Mouse (Mus musculus) T-helper 1 cell (primary cell): ENCODE measurements around the gene Pdcd7.
"Not testable (repeated sequence)": the region's sequence is repeated elsewhere in the genome, so short reads cannot be mapped to it uniquely, and the experiment has no call there.

Source experiments
- in situ Hi-C: fragments of 300-600 bp; cut with MboI, MseI; formaldehyde crosslinking; loops from one replicate; pipeline ENCODE4 v1.15.1; 2025; ENCODE audit warnings: high pct_unique_total_duplicates

Gene Pdcd7

DNA sequence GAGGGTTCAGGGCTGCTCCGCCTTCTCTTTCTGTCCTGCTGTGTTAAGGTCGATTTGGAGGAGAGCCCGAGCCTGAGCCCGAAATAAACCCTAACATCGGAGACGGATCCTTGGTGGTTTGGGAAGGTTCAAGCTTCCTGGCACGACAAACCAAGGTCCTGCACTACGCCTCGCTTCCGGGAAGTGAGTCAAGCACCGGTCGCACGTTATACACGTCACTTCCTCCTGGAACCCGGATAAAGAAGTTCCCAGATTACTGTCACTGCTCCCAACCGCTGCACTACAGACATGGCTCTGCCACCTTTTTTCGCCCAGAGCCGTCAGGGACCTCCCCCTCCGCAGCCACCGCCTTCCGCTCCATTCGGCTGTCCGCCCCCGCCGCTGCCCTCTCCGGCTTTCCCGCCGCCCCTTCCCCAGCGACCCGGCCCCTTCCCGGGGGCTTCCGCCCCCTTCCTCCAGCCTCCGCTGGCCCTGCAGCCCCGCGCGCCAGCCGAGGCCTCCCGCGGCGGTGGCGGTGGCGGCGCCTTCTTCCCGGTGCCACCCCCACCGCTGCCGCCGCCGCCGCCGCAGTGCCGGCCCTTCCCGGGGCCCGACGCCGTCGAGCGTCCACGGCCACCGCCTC is at the start of gene Pdcd7:
TSS of gene Pdcd7 (plus strand) at position 251 of the 622 bp plus-strand sequence.
- in situ Hi-C loops = no loop called here

GRCm38 (mm10) chr9:65297056-65297455 is 48.8 kb upstream of the Pdcd7 start:
- in situ Hi-C loops = no loop called here

DNA sequence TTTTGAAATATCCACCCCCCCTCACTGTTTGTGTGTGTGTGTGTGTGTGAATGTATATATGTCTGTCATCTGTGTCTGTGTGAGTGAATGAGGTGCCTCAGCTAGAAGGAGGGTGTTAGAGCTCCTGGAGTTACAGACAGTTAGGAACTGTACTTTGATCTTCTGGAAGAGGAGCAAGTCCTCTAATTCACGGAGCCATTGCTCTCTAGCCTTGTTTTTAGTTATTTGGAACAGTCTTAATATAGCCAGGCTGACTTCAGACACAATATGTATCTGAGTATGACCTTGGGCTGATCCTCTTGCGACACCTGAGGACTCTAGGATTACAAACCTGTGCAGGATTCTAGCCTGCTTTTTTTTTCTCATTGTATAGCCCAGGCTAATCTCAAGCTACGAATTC is 47.1 kb upstream of the Pdcd7 start:
- in situ Hi-C loops = no loop called here

DNA sequence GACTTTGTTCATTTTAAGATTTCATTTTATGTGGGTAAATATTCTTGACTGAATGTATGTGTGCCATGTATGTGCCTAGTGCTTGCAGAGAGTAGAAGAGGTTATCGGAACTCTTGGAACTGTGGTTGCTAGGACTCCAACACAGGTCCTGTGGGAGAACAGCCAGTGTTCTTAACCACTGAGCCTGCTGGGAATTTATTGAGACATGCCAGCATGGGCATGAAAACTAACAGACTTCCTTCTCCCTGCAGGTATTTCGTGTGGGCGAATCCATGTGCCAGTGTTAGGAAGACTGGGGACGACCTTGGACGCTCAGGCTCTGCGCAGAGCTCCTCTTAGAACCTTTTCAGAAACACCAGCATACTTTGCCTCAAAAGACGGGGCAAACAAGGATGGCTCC is 46.3 kb upstream of the Pdcd7 start:
- in situ Hi-C loops = no loop called here

DNA sequence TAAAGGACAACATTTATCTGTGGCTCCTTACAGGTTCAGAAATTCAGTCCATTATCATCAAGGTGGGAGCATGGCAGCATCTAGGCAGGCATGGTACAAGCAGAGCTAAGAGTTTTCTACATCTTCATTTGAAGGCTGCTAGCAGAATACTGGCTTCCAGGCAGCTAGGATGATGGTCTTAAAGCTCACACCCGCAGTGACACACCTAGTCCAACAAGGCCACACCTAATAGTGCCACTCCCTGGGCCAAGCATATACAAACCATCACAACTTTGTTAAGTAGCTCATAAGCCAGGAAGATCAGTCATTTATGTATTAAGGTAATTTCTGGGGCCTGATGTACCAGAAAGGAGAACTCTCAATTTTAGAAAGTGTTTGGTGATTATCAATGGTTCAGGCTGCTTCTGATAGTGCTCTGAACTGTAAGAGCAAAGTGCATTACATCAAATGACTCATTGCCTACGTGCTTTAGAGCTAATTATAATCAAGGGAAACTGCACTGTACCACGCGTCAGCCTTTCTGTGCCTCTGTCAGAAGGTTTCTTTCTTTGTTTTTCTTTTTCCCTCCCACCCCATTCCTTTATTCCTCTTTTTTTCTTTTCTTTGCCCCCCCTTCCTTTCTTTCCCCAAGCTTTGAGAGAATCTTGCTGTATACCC is 43.4 kb upstream of the Pdcd7 start:
- in situ Hi-C loops = no loop called here

- in situ Hi-C loops = no loop called here
These were observed 42.3 kb upstream of the Pdcd7 start for GRCm38 (mm10) chr9:65303586-65303985.

DNA sequence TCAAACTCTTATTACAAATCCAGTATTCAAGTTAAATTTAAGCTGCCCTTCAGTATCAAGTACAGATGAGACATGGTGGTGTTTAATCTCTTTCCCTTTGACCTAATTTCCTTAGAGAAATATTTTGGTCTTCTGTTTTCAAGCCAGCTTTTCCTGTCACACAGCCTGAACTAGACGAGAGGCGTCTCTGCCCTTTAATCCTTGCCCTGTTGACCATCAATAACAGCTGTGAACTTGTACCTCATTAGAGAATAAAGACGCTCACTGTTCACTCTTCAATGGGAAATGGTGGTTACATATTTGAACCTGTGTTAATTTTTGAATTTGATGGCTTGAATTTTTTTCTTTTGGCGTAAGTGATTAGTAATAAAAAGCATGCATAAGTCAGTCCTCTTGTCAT is 41.6 kb upstream of the Pdcd7 start:
- in situ Hi-C loops = no loop called here

DNA sequence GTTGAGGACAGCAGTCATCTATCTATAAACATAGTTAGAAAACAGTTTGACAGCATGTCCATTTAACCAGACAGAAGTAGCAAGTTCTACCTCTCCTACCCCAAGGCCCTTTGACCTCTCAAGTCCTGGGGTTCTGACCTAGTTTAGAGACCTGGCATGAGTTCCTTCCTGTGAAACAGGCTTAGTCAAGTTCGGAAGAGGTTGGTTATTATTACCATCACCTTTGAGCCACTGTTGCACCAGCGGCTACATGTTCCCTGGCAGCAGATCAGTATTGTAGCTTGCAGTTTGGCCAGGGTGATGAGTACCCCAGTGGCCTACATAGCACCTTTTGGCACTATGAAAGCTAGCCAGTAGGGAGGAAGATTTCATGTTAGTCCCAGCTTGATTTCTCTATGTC is 39.2 kb upstream of the Pdcd7 start:
- in situ Hi-C loops = no loop called here

DNA sequence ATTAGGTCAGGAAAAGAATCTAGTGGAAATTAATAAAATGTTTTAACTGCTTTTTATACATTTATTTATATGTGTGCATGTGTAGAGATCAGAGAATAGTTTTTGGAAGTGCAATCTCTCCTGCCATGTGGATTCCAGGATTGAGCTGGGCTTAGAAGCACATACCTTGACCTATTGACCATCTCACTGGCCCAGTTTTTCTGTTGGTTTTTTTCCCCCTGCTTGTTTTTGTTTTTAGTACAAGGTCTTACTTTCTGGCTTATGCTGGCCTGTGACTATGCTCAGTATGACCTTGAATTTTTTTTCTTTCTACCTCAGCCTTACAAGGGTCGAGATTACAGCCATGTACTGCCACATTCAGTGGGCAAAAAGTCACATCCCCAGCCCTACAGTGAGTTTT is 37.9 kb upstream of the Pdcd7 start:
- in situ Hi-C loops = no loop called here

DNA sequence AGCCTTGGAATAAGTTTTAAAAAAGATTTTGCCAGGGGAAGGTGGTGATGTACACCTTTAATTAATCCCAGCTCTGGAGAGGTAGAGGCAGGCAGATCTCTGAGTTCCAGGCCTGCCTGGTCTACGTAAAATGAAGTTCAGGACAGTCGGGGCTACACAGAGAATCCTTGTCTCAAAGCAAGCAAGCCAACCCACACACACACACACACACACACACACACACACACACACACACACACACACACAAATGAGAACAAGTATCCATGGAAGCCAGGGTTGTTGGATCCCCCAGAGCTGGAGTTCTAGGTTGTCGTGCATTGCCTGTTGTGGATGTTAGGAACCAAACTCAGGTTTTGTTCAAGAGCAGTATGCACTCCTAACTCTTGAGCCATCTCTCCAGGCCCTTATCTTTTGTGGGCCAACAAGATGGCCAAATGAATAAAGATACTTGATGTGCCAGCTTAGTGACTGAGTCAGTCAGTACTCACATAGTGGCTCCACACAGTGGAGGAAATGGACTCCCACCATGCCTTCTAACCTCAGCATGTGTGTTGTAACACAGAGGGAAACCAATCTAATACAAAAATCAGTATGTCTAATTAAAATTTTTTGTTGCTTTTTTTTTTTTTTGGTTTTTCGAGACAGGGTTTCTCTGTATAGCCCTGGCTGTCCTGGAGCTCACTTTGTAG is 33.1 kb upstream of the Pdcd7 start:
- in situ Hi-C loops = no loop called here

DNA sequence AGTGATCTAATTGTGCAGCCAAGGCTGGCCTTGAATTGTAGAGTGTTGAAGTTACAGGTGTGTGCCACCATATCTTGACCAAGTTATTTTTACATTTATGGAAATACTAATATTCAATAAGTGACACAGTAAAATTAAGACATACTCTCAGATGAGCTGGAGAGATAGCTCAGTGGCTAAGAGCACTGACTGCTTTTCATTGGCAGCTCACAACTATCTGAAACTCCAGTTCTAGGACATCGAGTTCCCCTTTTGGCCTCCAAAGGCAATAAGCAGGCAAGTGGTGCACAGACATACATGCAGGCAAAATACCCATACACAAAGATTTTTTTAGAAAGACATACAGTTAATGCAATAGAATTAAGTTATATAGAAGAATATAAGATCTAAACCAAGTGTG is 32.1 kb upstream of the Pdcd7 start:
- in situ Hi-C loops = no loop called here

DNA sequence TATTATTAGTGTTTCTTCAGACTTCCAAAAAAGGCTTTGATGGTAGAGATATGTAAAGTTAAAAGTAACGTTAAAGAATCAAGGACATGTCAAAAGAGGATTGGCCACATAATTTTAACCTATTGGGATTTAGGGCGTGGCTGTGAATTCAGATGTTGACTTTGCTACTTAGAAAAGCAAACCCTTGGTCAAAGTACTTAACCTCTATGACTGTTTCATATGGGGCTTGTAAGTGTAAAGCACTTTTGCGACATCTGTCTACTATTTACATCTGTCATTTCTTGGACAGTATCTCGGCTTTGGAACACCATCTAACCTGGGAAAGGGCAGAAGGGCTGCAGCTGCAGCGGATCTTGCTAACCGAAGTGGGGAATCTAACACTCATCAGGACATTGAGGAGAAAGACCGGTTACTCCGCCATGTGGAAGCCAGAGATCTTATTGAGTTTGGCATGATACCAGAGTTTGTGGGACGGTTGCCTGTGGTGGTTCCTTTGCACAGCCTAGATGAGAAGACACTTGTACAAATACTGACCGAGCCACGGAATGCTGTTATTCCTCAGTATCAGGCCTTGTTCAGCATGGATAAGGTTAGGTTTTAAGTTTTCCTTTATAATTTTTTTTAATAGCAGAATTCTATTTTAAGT is 23.5 kb upstream of the Pdcd7 start:
- in situ Hi-C loops = no loop called here

- in situ Hi-C loops = no loop called here
These were observed 19.9 kb upstream of the Pdcd7 start for GRCm38 (mm10) chr9:65325971-65326370.

DNA sequence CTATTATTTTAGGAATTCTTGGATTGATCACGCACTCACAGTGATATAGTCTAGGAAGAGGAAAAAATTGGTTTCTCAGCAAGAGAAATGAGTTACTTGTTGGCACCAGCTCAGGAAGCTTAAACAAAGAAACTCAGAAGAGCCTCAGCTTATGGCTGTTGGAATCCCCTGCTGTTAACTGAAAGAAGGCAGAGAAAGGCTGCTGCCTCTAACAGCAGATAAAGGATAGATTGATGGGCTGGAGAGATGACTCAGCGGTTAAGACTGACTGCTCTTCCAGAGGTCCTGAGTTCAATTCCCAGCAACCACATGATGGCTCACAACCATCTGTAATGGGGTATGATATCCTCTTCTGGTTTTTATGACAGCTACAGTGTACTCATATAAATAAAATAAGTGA is 18.5 kb upstream of the Pdcd7 start:
- in situ Hi-C loops = no loop called here

- in situ Hi-C loops = no loop called here
These were observed 11.9 kb upstream of the Pdcd7 start for GRCm38 (mm10) chr9:65333958-65334357.

DNA sequence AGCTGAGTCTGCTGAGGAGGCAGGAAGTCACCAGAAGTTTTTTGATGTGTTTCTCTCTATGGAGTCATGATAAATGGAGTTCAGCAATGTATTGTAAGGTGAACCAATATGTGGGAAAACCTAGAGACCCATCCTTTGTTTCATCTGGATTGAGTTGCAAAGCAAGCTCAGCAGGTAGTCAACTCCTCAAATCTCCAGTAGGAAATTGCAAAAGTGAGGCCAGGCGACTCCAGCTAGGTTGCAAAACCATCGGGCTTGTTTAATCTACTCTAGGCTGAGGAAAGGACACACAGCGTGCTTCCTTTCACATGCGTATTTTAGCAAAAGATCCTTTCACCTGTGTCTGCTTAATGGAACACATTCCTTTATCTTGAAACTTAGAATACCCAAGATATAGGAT is 6.8 kb upstream of the Pdcd7 start:
- in situ Hi-C loops = no loop called here

GRCm38 (mm10) chr9:65340414-65340813 is 5.5 kb upstream of the Pdcd7 start:
- in situ Hi-C loops = no loop called here

DNA sequence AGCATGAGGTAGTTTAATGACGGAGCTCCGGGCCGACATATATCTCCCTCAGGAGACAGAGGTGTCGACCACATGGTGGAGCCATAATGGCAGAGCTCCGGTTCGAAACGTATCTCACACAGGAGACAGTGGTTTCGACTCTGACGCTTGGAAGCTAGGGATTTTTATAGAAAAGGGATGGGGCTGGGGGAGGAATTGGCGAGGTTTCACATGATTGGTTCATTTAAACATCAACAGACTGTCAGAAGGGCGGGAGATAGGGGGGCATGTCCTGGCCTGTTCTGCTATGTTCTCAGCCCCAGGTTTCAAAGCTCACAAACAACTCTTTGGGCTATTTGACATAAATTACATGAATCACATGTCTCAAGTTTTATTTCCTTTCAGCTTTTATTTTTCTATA is 465 bp upstream of the Pdcd7 start:
- in situ Hi-C loops = not testable (repeated sequence)

- in situ Hi-C loops = no loop called here
These were observed 690 bp downstream of the Pdcd7 start for GRCm38 (mm10) chr9:65346476-65347111.

GRCm38 (mm10) chr9:65347112-65347850 is 1.4 kb downstream of the Pdcd7 start:
- in situ Hi-C loops = no loop called here

GRCm38 (mm10) chr9:65353251-65353650 is 7.3 kb downstream of the Pdcd7 start:
- in situ Hi-C loops = no loop called here
